Mouse (Mus musculus) G1E (cell line): Measurements from ENCODE around the gene H2-D1.

Source experiments
- CTCF ChIP-seq: IDR thresholded peaks from 2 replicates; pipeline ENCODE4 v1.5.1; 2012; ENCODE audit warnings: low read depth, low read length, inconsistent platforms, mixed read lengths
- GATA1 ChIP-seq: IDR thresholded peaks from 2 replicates; pipeline ENCODE4 v1.6.1; 2012; ENCODE audit warnings: borderline replicate concordance, low read length, inconsistent platforms, mixed read lengths
- POLR2AphosphoS5 ChIP-seq: IDR thresholded peaks from 2 replicates; pipeline ENCODE4 v1.6.1; 2012; ENCODE audit warnings: low read depth, low read length, inconsistent platforms; ENCODE audit not compliant: insufficient replicate concordance

DNA sequence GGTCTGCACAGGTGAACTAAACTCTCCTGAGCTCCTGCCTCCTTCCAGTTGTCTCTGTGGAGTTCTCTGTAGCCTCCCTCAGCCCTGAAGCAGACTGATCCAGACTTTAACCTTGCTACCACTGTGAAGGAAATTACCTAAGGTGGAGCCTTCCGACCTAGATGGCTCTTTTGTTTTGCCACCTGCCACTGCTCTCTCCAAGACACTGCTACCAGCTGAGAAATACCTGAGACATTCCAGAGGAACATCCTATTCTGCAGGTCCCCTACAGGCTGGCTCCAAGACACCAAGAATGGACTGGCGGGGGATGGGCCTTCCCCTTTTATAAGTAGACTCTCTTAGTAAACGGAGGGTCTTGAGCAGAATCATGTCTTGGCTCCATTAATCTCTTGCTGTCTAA lies 17.7 kb downstream of the H2-D1 start:
- TF ChIP-seq CTCF (no peak), GATA1 (no peak), POLR2AphosphoS5 (no peak)
